Mouse (Mus musculus) midbrain, embryonic 11.5 days (tissue): ENCODE measurements around the gene Olfr303. TPM values are rescaled to one million over a fixed set of nuclear protein-coding genes. Genes with fewer than 3 reads are reported as not detected.

ENCODE experiments used
- polyA plus RNA-seq: library from polyadenylated mRNA; unstranded; fragments of >200 nt; fragmentation: Nextera tagmentation; extraction: Ambion mirVana; gene quantifications from 2 replicates; pipeline ENCODE4 v1.2.1, GENCODE M21; 2014

The Olfr303 gene
- polyA plus RNA-seq, 1 experiment from 2014 or later = not detected

Other genes starting within 250 kb of the Olfr303 start
- not detected in 2 replicates for gene Vmn2r75, start 226.0 kb downstream of the Olfr303 start, polyA plus RNA-seq
- gene Vmn2r76, start 151.5 kb downstream of the Olfr303 start, polyA plus RNA-seq = not detected in 2 replicates
- not detected in 2 replicates for gene Olfr310, start 120.6 kb downstream of the Olfr303 start, polyA plus RNA-seq
- gene Olfr309, start 84.1 kb downstream of the Olfr303 start, polyA plus RNA-seq = not detected in 2 replicates
- not detected in 2 replicates for gene Olfr308, start 72.2 kb downstream of the Olfr303 start, polyA plus RNA-seq
- not detected in 2 replicates for gene Olfr307, start 60.2 kb downstream of the Olfr303 start, polyA plus RNA-seq
- gene Olfr305, start 30.9 kb downstream of the Olfr303 start, polyA plus RNA-seq = not detected in 2 replicates
- gene Olfr304, start 11.1 kb downstream of the Olfr303 start, polyA plus RNA-seq = not detected in 2 replicates
- not detected in 2 replicates for gene Olfr301, start 6.1 kb upstream of the Olfr303 start, polyA plus RNA-seq
- gene Olfr299, start 62.1 kb upstream of the Olfr303 start, polyA plus RNA-seq = not detected in 2 replicates
- not detected in 2 replicates for gene Olfr298, start 94.7 kb upstream of the Olfr303 start, polyA plus RNA-seq
- gene Olfr297, start 122.2 kb upstream of the Olfr303 start, polyA plus RNA-seq = not detected in 2 replicates
- gene Olfr295, start 186.1 kb upstream of the Olfr303 start, polyA plus RNA-seq = not detected in 2 replicates
- gene Olfr294, start 218.9 kb upstream of the Olfr303 start, polyA plus RNA-seq = not detected in 2 replicates